Mouse (Mus musculus): ENCODE results near the gene Scg2. TPM values are rescaled to one million over a fixed set of nuclear protein-coding genes. Genes with fewer than 3 reads are reported as not detected.

Scg2 gene
- polyA plus RNA-seq, 1 experiment from 2014 or later: 9.3 TPM

DNA sequence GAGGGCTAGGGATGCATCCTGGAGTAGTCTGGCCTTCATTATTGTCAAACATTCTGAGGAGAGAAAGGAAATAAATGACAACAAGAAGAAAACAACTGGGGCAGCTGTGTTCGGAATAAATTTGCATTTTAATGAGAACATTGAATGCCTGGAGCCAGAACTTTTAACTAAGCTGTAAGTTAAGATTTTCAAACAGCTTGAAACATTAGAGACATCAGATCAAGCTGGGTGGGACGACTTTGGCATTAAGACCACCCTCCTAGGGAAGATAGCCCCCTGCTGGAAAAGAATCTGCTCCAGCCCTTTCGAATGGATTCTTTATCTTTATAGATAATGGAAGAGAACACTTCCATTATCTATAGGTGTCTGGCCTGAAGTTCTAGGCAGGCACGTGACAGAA, 14.2 kb upstream of the Scg2 start:
- no peak overlapping the region for H3K9ac ChIP-seq (ENCODE audit: low read length)
- no peak overlapping the region for H3K4me2 ChIP-seq (replicated peaks; ENCODE audit: low read depth)
- no peak for DNase-seq (ENCODE audit: low spot score)
- no peaks in the 10 kb centered on the region for H3K4me1 ChIP-seq (replicated peaks; ENCODE audit: control insufficient read depth, insufficient read depth)
- H3K9me3 ChIP-seq (ENCODE audit: control insufficient read depth, low read length): no peaks in the 10 kb centered on the region
- no peak overlapping the region for H3K4me3 ChIP-seq (ENCODE audit: low read depth, low read length)
- no peaks in the 10 kb centered on the region for H3K36me3 ChIP-seq (ENCODE audit: control insufficient read depth, insufficient read depth, low read length)
- no peak for ATAC-seq (ENCODE audit: low FRiP score, low TSS enrichment)
- WGBS: 23% methylated on average over 4 of the region's 4 CpGs
- TF ChIP-seq CTCF (IDR thresholded peaks at IDR 0.05; ENCODE audit: low read depth) (no peak), EP300 (optimal IDR thresholded peaks at IDR 0.05) (no peak)
- H3K27ac ChIP-seq (replicated peaks): no peak overlapping the region
- H3K27me3 ChIP-seq (ENCODE audit: control insufficient read depth, insufficient read depth, low read length): no peaks in the 10 kb centered on the region

DNA sequence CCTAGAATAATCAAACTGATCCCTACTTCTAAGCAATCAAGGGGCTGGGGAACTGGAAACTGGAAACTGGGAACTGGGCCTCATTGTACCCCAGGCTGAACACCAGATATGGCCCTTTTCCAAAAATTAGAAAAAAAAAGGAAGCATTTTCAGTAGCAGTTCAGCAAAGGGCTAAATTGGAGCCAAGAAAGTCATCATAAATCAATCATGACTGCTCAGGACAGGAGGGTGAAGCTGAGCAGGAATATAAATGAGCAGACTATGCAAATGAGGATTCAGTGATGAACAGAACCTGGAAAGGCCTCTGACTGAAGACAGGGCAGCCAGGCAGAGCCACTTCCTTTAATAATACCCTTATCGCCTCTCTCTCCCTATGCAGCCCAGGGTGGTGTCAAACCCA, 12.4 kb upstream of the Scg2 start:
- Histone ChIP-seq H3K9ac (ENCODE audit: low read length) (no peak overlapping the region), H3K36me3 (ENCODE audit: control insufficient read depth, insufficient read depth, low read length) (no peaks in the 10 kb centered on the region), H3K9me3 (ENCODE audit: control insufficient read depth, low read length) (no peaks in the 10 kb centered on the region), H3K4me1 (replicated peaks; ENCODE audit: control insufficient read depth, insufficient read depth) (no peaks in the 10 kb centered on the region), H3K4me2 (replicated peaks; ENCODE audit: low read depth) (no peak overlapping the region), H3K4me3 (ENCODE audit: low read depth, low read length) (no peak overlapping the region), H3K27ac (replicated peaks) (no peak overlapping the region), H3K27me3 (ENCODE audit: control insufficient read depth, insufficient read depth, low read length) (no peaks in the 10 kb centered on the region)
- ATAC-seq (ENCODE audit: low FRiP score, low TSS enrichment): no peak
- TF ChIP-seq EP300 (optimal IDR thresholded peaks at IDR 0.05) (no peak), CTCF (IDR thresholded peaks at IDR 0.05; ENCODE audit: low read depth) (no peak)
- WGBS: 85% methylated on average over 1 of the region's 1 CpGs
- no peak for DNase-seq (ENCODE audit: low spot score)

DNA sequence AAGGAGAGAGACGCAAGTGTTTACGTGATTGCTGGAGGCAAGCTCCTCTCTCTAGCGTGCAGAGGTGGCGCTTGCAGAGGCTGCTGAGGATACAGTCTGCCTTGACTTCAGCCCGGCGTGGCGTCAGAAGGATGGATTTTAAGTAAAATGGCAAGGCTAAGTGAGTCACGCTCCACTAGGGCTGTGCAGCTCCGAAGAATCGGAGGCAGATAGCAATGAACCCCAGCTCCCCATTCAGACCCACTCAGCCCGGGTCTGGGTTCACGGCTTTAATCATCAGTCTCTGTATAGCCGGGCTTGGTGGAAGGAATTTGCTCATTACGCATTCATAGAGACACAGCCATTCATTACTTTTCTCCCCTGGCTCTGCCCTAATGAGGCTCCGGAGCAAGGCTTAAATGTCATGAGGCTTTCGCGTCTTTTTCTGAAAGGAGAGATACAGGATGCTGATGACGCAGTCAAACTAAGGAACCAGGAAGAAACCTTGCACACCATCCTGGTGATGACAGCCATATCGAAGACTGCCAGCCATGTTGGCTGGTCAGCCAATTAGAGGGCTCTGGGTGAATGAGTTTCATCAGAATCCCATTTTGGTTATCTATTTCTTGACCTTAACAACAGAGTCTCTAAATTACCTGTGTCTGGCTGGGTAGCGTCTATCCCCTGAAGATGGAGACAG, 10.6 kb upstream of the Scg2 start:
- Histone ChIP-seq H3K4me1 (replicated peaks; ENCODE audit: control insufficient read depth, insufficient read depth) (no peaks in the 10 kb centered on the region), H3K4me2 (replicated peaks; ENCODE audit: low read depth) (no peak overlapping the region), H3K27ac (replicated peaks) (no peak overlapping the region), H3K9ac (ENCODE audit: low read length) (no peak overlapping the region), H3K36me3 (ENCODE audit: control insufficient read depth, insufficient read depth, low read length) (no peaks in the 10 kb centered on the region), H3K27me3 (ENCODE audit: control insufficient read depth, insufficient read depth, low read length) (no peaks in the 10 kb centered on the region), H3K9me3 (ENCODE audit: control insufficient read depth, low read length) (no peaks in the 10 kb centered on the region), H3K4me3 (ENCODE audit: low read depth, low read length) (no peak overlapping the region)
- TF ChIP-seq EP300 (optimal IDR thresholded peaks at IDR 0.05): no peak
- TF ChIP-seq CTCF (IDR thresholded peaks at IDR 0.05; ENCODE audit: low read depth): no peak
- 20% methylated on average over 20 of the region's 20 CpGs for WGBS
- no peak for ATAC-seq (ENCODE audit: low FRiP score, low TSS enrichment)
- no peak for DNase-seq (ENCODE audit: low spot score)

DNA sequence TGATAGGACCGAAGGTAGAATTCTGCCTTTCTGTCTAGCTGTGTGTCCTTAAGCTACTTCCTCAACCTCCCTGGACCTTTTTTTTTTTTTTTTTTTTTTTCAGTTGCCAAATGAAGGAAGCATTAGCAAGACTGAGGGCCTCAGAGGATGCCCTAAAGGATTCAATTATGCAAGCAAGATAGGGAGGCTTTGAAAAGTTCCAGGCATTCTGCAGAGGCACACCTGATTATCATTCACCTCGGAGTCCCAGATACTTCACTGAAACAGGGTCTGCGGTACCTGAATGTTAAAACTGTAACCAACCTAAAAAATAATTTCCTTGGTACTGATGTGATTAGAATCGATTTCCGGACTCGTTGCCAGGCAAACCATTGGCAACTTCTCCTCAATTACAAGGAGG, 10.0 kb upstream of the Scg2 start:
- Histone ChIP-seq H3K9me3 (ENCODE audit: control insufficient read depth, low read length) (no peaks in the 10 kb centered on the region), H3K4me1 (replicated peaks; ENCODE audit: control insufficient read depth, insufficient read depth) (no peaks in the 10 kb centered on the region), H3K36me3 (ENCODE audit: control insufficient read depth, insufficient read depth, low read length) (no peaks in the 10 kb centered on the region), H3K27me3 (ENCODE audit: control insufficient read depth, insufficient read depth, low read length) (no peaks in the 10 kb centered on the region), H3K4me3 (ENCODE audit: low read depth, low read length) (no peak overlapping the region), H3K4me2 (replicated peaks; ENCODE audit: low read depth) (no peak overlapping the region), H3K9ac (ENCODE audit: low read length) (no peak overlapping the region), H3K27ac (replicated peaks) (no peak overlapping the region)
- ATAC-seq (ENCODE audit: low FRiP score, low TSS enrichment): no peak
- DNase-seq (ENCODE audit: low spot score): no peak
- TF ChIP-seq EP300 (optimal IDR thresholded peaks at IDR 0.05) (no peak), CTCF (IDR thresholded peaks at IDR 0.05; ENCODE audit: low read depth) (no peak)
- 27% methylated on average over 6 of the region's 6 CpGs for WGBS

DNA sequence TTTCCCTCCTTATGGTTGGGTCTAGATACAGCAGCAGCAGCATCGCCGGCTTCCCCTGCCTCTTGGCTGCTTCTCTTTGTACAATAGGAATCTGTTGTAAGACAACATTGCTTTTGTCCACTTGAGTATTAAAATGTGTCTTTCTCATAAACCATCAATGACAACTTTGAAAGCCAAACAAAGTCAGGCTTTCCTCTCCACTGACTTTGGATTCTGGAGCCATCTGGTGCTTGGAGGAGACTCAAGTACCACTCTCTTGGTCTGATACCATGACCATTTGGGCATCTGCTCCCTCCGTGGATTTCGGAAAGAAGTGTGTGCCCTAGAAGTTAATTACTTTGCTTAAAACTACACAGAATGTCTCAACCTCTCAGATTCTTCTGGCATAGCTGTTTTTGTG, 5.7 kb upstream of the Scg2 start:
- Histone ChIP-seq H3K4me2 (replicated peaks; ENCODE audit: low read depth) (no peak overlapping the region), H3K36me3 (ENCODE audit: control insufficient read depth, insufficient read depth, low read length) (no peaks in the 10 kb centered on the region), H3K27me3 (ENCODE audit: control insufficient read depth, insufficient read depth, low read length) (no peaks in the 10 kb centered on the region), H3K9ac (ENCODE audit: low read length) (no peak overlapping the region), H3K27ac (replicated peaks) (no peak overlapping the region), H3K4me1 (replicated peaks; ENCODE audit: control insufficient read depth, insufficient read depth) (no peaks in the 10 kb centered on the region), H3K9me3 (ENCODE audit: control insufficient read depth, low read length) (no peaks in the 10 kb centered on the region), H3K4me3 (ENCODE audit: low read depth, low read length) (no peak overlapping the region)
- ATAC-seq (ENCODE audit: low FRiP score, low TSS enrichment): no peak
- 81% methylated on average over 4 of the region's 4 CpGs for WGBS
- TF ChIP-seq EP300 (optimal IDR thresholded peaks at IDR 0.05) (no peak), CTCF (IDR thresholded peaks at IDR 0.05; ENCODE audit: low read depth) (no peak)
- DNase-seq (ENCODE audit: low spot score): no peak

DNA sequence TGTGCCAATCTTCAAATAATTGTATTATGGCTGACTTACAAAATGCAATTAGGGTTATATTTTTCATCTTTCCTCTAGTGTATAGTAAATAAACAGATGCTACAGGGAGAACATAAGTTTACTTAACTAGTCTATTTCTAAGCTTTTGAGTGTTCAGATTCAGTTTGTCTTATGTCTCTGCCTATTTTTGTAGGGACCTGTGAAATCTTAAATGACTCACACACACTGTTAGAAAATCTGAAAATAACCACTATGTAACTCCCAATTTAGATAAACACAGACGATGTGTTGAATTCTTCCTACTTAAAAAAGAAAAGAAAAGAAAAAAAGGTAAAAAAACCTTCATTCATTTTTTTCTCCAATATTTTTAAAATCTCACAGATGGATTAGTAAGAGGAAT, 2.2 kb downstream of the Scg2 start:
- Histone ChIP-seq H3K4me1 (replicated peaks; ENCODE audit: control insufficient read depth, insufficient read depth) (no peaks in the 10 kb centered on the region), H3K27ac (replicated peaks) (no peak overlapping the region), H3K9me3 (ENCODE audit: control insufficient read depth, low read length) (no peaks in the 10 kb centered on the region), H3K9ac (ENCODE audit: low read length) (no peak overlapping the region), H3K4me2 (replicated peaks; ENCODE audit: low read depth) (no peak overlapping the region), H3K36me3 (ENCODE audit: control insufficient read depth, insufficient read depth, low read length) (no peaks in the 10 kb centered on the region), H3K27me3 (ENCODE audit: control insufficient read depth, insufficient read depth, low read length) (no peaks in the 10 kb centered on the region), H3K4me3 (ENCODE audit: low read depth, low read length) (no peak overlapping the region)
- no peak for TF ChIP-seq EP300 (optimal IDR thresholded peaks at IDR 0.05)
- no peak for TF ChIP-seq CTCF (IDR thresholded peaks at IDR 0.05; ENCODE audit: low read depth)
- 60% methylated on average over 1 of the region's 1 CpGs for WGBS
- DNase-seq (ENCODE audit: low spot score) (no peak), ATAC-seq (ENCODE audit: low FRiP score, low TSS enrichment) (no peak)
